Mouse (Mus musculus): ENCODE measurements around the gene Slc4a2. TPM values are rescaled to one million over a fixed set of nuclear protein-coding genes. Genes with fewer than 3 reads are reported as not detected.
A peak's percentile ranks its signal among the peaks of the same experiment; 100 is the strongest.

Gene Slc4a2
- polyA plus RNA-seq, 1 experiment from 2014 or later: 46.5 TPM

DNA sequence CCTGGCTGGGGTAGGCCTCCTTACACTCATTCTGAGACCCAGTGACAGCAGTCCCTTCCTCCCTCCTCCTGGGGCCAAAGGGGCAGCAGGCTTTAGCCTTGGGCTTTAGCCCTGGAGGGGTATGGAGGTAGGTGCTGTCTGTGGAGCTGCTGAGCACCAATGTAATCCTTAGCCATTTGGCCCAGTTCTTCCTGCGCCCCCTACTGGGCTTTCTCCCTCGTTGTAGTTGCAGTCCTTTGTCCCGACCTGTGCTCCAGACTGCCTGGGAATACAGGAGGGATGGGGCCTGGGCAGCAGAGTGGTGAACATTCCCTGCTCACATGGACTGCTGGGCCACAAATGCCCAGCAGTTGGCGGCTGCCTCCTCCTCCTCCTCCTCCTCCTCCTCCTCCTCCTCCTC is 58.0 kb downstream of the Slc4a2 start:
- Histone ChIP-seq H3K27me3 (ENCODE audit: control insufficient read depth, insufficient read depth, low read length) (no peaks in the 10 kb centered on the region), H3K9me3 (replicated peaks; ENCODE audit: control insufficient read depth, low read length) (no peaks in the 10 kb centered on the region), H3K4me2 (ENCODE audit: low read depth, low read length) (no peak overlapping the region), H3K4me1 (ENCODE audit: control insufficient read depth, insufficient read depth, low read length) (peaks cover 4% of the 10 kb centered on the region; the same call in 1 of the 2 replicates), H3K36me3 (ENCODE audit: control insufficient read depth, insufficient read depth, low read length) (peaks cover 16% of the 10 kb centered on the region), H3K27ac (ENCODE audit: low read length) (no peak overlapping the region), H3K4me3 (replicated peaks; ENCODE audit: low read length) (no peak overlapping the region), H3K9ac (ENCODE audit: low read length) (no peak overlapping the region)
- peak; percentile 38; the same call in 1 of the 2 replicates for ATAC-seq (ENCODE audit: insufficient read depth, low FRiP score)
- 15% methylated on average over 4 of the region's 4 CpGs for WGBS

GRCm38 (mm10) chr5:24482247-24483079 is 58.8 kb downstream of the Slc4a2 start:
- Histone ChIP-seq H3K27me3 (ENCODE audit: control insufficient read depth, insufficient read depth, low read length) (no peaks in the 10 kb centered on the region), H3K36me3 (ENCODE audit: control insufficient read depth, insufficient read depth, low read length) (peaks cover 18% of the 10 kb centered on the region), H3K4me2 (ENCODE audit: low read depth, low read length) (no peak overlapping the region), H3K27ac (ENCODE audit: low read length) (no peak overlapping the region), H3K9ac (ENCODE audit: low read length) (0 out of 2 replicates have a peak overlapping the region, but pooled peaks have one; percentile 2), H3K4me3 (replicated peaks; ENCODE audit: low read length) (no peak overlapping the region), H3K9me3 (replicated peaks; ENCODE audit: control insufficient read depth, low read length) (no peaks in the 10 kb centered on the region), H3K4me1 (ENCODE audit: control insufficient read depth, insufficient read depth, low read length) (peaks cover 4% of the 10 kb centered on the region; the same call in 1 of the 2 replicates)
- ATAC-seq (ENCODE audit: insufficient read depth, low FRiP score): peak; percentile 20; the same call in 1 of the 2 replicates
- WGBS: 55% methylated on average over 41 of the region's 41 CpGs

DNA sequence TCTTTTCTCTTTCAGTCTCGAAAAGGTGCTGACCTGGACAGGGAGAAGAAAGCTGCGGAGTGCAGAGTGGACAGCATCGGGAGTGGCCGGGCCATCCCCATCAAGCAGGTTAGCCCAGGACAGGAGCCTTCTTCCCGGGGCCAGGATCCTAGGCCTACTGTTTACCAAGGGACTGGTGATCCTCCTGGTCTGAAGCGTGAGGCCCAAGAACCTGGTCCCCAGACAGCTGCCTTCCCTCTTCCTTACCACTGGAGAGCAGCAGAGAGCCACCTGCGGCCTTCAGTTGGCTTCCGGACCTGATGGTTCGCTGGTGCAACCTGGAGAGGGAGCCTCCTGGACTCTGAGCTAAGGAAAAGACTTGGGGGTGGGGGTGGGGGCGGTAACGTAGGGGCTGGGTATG is 59.7 kb downstream of the Slc4a2 start:
- Histone ChIP-seq H3K36me3 (ENCODE audit: control insufficient read depth, insufficient read depth, low read length) (peaks cover 19% of the 10 kb centered on the region), H3K27ac (ENCODE audit: low read length) (no peak overlapping the region), H3K27me3 (ENCODE audit: control insufficient read depth, insufficient read depth, low read length) (no peaks in the 10 kb centered on the region), H3K9ac (ENCODE audit: low read length) (no peak overlapping the region), H3K4me2 (ENCODE audit: low read depth, low read length) (no peak overlapping the region), H3K4me1 (ENCODE audit: control insufficient read depth, insufficient read depth, low read length) (peaks cover 4% of the 10 kb centered on the region; the same call in 1 of the 2 replicates), H3K4me3 (replicated peaks; ENCODE audit: low read length) (no peak overlapping the region), H3K9me3 (replicated peaks; ENCODE audit: control insufficient read depth, low read length) (no peaks in the 10 kb centered on the region)
- peak; percentile 25; the same call in 1 of the 2 replicates for ATAC-seq (ENCODE audit: insufficient read depth, low FRiP score)
- 28% methylated on average over 11 of the region's 11 CpGs for WGBS

- 54% methylated on average over 22 of the region's 22 CpGs for WGBS
- Histone ChIP-seq H3K27me3 (ENCODE audit: control insufficient read depth, insufficient read depth, low read length) (no peaks in the 10 kb centered on the region), H3K27ac (ENCODE audit: low read length) (no peak overlapping the region), H3K9me3 (replicated peaks; ENCODE audit: control insufficient read depth, low read length) (no peaks in the 10 kb centered on the region), H3K4me3 (replicated peaks; ENCODE audit: low read length) (no peak overlapping the region), H3K36me3 (ENCODE audit: control insufficient read depth, insufficient read depth, low read length) (peaks cover 20% of the 10 kb centered on the region), H3K4me1 (ENCODE audit: control insufficient read depth, insufficient read depth, low read length) (peaks cover 4% of the 10 kb centered on the region; the same call in 1 of the 2 replicates), H3K9ac (ENCODE audit: low read length) (no peak overlapping the region), H3K4me2 (ENCODE audit: low read depth, low read length) (no peak overlapping the region)
- ATAC-seq (ENCODE audit: insufficient read depth, low FRiP score): no peak
Observed at GRCm38 (mm10) chr5:24484963-24485362, 61.3 kb downstream of the Slc4a2 start.

DNA sequence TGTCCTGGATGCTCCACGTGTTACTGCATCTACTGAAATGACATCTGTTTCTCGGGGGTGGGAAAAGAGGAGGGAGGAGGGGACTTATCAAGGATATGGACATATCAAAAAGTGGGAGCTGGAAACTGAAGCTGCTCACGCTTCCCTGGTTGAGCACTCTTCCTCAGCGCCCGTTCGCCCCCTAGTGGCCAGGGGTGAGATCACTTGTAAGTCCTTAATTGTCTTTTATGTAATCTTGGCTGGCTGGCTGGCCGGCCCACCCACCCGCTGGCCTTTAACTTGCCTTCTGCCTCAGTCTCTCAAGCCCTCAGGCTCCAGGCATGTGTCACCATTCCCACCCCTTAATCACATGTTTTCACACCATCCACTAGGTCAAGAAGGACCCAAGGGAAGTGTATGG is 62.5 kb downstream of the Slc4a2 start:
- ATAC-seq (ENCODE audit: insufficient read depth, low FRiP score): no peak
- no peaks in the 10 kb centered on the region for H3K9me3 ChIP-seq (replicated peaks; ENCODE audit: control insufficient read depth, low read length)
- H3K27ac ChIP-seq (ENCODE audit: low read length): no peak overlapping the region
- H3K9ac ChIP-seq (ENCODE audit: low read length): no peak overlapping the region
- H3K27me3 ChIP-seq (ENCODE audit: control insufficient read depth, insufficient read depth, low read length): no peaks in the 10 kb centered on the region
- H3K4me1 ChIP-seq (ENCODE audit: control insufficient read depth, insufficient read depth, low read length): peaks cover 4% of the 10 kb centered on the region; the same call in 1 of the 2 replicates
- H3K4me2 ChIP-seq (ENCODE audit: low read depth, low read length): no peak overlapping the region
- no peak overlapping the region for H3K4me3 ChIP-seq (replicated peaks; ENCODE audit: low read length)
- peaks cover 18% of the 10 kb centered on the region for H3K36me3 ChIP-seq (ENCODE audit: control insufficient read depth, insufficient read depth, low read length)
- 3% methylated on average over 8 of the region's 8 CpGs for WGBS

DNA sequence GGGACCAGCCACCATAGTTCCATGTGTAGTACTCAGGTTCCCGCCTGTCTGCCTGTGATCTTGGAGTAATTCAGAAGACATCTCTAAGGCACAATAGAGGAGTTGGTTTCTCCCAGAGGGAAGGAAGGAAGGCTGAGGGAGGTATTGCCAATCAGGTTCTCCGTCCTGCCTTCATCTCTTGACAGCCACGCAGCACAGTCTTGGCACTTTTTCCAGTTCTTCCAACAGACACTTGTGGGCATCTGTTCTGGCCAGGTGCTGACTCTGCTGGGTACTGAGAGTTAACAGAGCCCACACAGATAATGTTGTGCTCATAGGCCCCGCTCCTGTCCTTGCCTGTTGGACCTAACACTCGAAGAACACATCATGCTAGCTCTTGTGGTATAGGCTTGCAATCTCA is 63.1 kb downstream of the Slc4a2 start:
- Histone ChIP-seq H3K27me3 (ENCODE audit: control insufficient read depth, insufficient read depth, low read length) (no peaks in the 10 kb centered on the region), H3K4me2 (ENCODE audit: low read depth, low read length) (no peak overlapping the region), H3K27ac (ENCODE audit: low read length) (no peak overlapping the region), H3K36me3 (ENCODE audit: control insufficient read depth, insufficient read depth, low read length) (peaks cover 23% of the 10 kb centered on the region), H3K4me3 (replicated peaks; ENCODE audit: low read length) (no peak overlapping the region), H3K9me3 (replicated peaks; ENCODE audit: control insufficient read depth, low read length) (no peaks in the 10 kb centered on the region), H3K9ac (ENCODE audit: low read length) (no peak overlapping the region), H3K4me1 (ENCODE audit: control insufficient read depth, insufficient read depth, low read length) (peaks cover 4% of the 10 kb centered on the region; the same call in 1 of the 2 replicates)
- WGBS: 89% methylated on average over 5 of the region's 5 CpGs
- ATAC-seq (ENCODE audit: insufficient read depth, low FRiP score): no peak

GRCm38 (mm10) chr5:24490413-24490920 is 66.8 kb downstream of the Slc4a2 start:
- Histone ChIP-seq H3K36me3 (ENCODE audit: control insufficient read depth, insufficient read depth, low read length) (peaks cover 39% of the 10 kb centered on the region), H3K9ac (ENCODE audit: low read length) (no peak overlapping the region), H3K4me3 (replicated peaks; ENCODE audit: low read length) (no peak overlapping the region), H3K27ac (ENCODE audit: low read length) (no peak overlapping the region), H3K4me1 (ENCODE audit: control insufficient read depth, insufficient read depth, low read length) (no peaks in the 10 kb centered on the region), H3K27me3 (ENCODE audit: control insufficient read depth, insufficient read depth, low read length) (no peaks in the 10 kb centered on the region), H3K4me2 (ENCODE audit: low read depth, low read length) (no peak overlapping the region), H3K9me3 (replicated peaks; ENCODE audit: control insufficient read depth, low read length) (no peaks in the 10 kb centered on the region)
- 73% methylated on average over 14 of the region's 14 CpGs for WGBS
- ATAC-seq (ENCODE audit: insufficient read depth, low FRiP score): no peak

Other genes with a start within 250 kb of the Slc4a2 start
- gene Kcnh2, start 72.2 kb upstream of the Slc4a2 start, polyA plus RNA-seq (2015; fragmentation: Nextera tagmentation; extraction: Ambion mirVana): 5.6 and 6.5 TPM in 2 replicates
- gene Nos3, start 59.0 kb upstream of the Slc4a2 start, polyA plus RNA-seq (2015; fragmentation: Nextera tagmentation; extraction: Ambion mirVana): 6.5 and 7.3 TPM in 2 replicates
- gene Atg9b, start 31.7 kb upstream of the Slc4a2 start, polyA plus RNA-seq (2015; fragmentation: Nextera tagmentation; extraction: Ambion mirVana): 4.2 and 5.9 TPM in 2 replicates
- 48.4 and 61.7 TPM in 2 replicates for gene Abcb8, start 30.2 kb upstream of the Slc4a2 start, polyA plus RNA-seq (2015; fragmentation: Nextera tagmentation; extraction: Ambion mirVana)
- 0.23 and 0.52 TPM in 2 replicates for gene Asic3, start 10.4 kb upstream of the Slc4a2 start, polyA plus RNA-seq (2015; fragmentation: Nextera tagmentation; extraction: Ambion mirVana)
- 44.9 TPM in 2 replicates for gene Cdk5, start 307 bp upstream of the Slc4a2 start, polyA plus RNA-seq (2015; fragmentation: Nextera tagmentation; extraction: Ambion mirVana)
- 93.4 and 94.4 TPM in 2 replicates for gene Fastk, start 21.4 kb downstream of the Slc4a2 start, polyA plus RNA-seq (2015; fragmentation: Nextera tagmentation; extraction: Ambion mirVana)
- gene Tmub1, start 24.0 kb downstream of the Slc4a2 start, polyA plus RNA-seq (2015; fragmentation: Nextera tagmentation; extraction: Ambion mirVana): 23.5 and 27.0 TPM in 2 replicates
- gene Agap3, start 28.3 kb downstream of the Slc4a2 start, polyA plus RNA-seq (2015; fragmentation: Nextera tagmentation; extraction: Ambion mirVana): 13.0 and 14.7 TPM in 2 replicates
- gene Gbx1, start 103.4 kb downstream of the Slc4a2 start, polyA plus RNA-seq (2015; fragmentation: Nextera tagmentation; extraction: Ambion mirVana): not detected in 2 replicates
- gene Asb10, start 117.1 kb downstream of the Slc4a2 start, polyA plus RNA-seq (2015; fragmentation: Nextera tagmentation; extraction: Ambion mirVana): 0.24 and 0.58 TPM in 2 replicates
- gene 4931409K22Rik, start 133.0 kb downstream of the Slc4a2 start, polyA plus RNA-seq (2015; fragmentation: Nextera tagmentation; extraction: Ambion mirVana): 0.13 TPM in 1 of 2 replicates, not detected in the other
- 81.7 and 81.9 TPM in 2 replicates for gene Abcf2, start 153.6 kb downstream of the Slc4a2 start, polyA plus RNA-seq (2015; fragmentation: Nextera tagmentation; extraction: Ambion mirVana)
- gene Chpf2, start 162.9 kb downstream of the Slc4a2 start, polyA plus RNA-seq (2015; fragmentation: Nextera tagmentation; extraction: Ambion mirVana): 21.8 and 23.9 TPM in 2 replicates
- gene Smarcd3, start 200.6 kb downstream of the Slc4a2 start, polyA plus RNA-seq (2015; fragmentation: Nextera tagmentation; extraction: Ambion mirVana): 13.1 and 17.1 TPM in 2 replicates

All from stomach, embryonic 16.5 days (tissue).